In the genomic region with DNA sequence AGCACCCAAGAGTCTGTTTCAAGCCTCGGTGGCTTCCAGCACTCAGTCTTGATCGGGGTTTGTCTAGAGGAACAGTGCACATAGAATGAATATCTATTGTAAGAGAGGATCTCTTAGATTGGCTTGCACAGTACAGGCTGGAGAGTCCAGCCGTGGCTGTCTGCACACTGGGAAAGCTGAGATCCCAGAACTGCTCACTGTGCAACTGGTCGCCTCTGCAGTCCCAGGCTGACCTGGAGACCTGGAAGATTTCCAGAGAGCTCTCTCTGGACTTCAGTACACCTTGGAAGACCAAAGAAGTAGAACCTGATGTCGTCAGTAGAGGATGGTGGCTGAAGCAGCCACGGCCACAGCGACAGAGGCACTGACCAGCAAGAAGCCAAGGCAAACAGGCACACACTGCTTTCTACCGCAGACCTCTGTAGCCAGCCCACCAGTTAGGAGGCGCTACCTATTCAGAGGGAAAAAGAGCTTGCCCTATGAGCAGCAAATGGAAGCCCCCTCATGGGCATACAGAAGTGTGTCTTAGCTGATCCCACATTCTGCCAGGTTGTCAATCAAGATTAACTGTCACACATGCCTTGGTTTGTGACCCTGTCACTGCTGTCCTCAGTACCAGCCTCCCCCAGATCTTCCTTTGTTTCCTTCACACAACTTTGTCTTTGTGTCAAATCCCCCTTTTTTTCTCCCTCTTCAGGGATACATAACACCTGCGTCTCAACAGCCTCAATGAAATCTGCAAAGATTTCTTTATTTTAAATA, we compare ENCODE assay signal across 15 mouse cellular contexts. TPM values are rescaled to one million over a fixed set of nuclear protein-coding genes. Genes with fewer than 3 reads are reported as not detected.
DNase-seq lines count a peak whose midpoint lies in the region; ATAC-seq and TF ChIP-seq lines count a peak whose summit lies in the region.
"Had no signal": no experiment of that assay in that cellular context is flagged by ENCODE, and none has a peak within 500 bp of the region (broad histone marks: within the 10 kb centered on the region; RNA-seq: fewer than 3 reads in every experiment).

No protein-coding gene starts in this region.

- H3K27ac ChIP-seq in midbrain, embryonic 11.5 days (ENCODE audit: low read depth, low read length): no peak overlapping the region
- H3K27ac ChIP-seq in midbrain, postnatal 0 days (ENCODE audit: low read depth, low read length): no peak overlapping the region
- H3K27ac ChIP-seq: heart, adult 2 months; liver, embryonic 12.5 days; lung, embryonic 15.5 days; macrophage; neural tube, embryonic 13.5 days had no signal

- H3K4me1 ChIP-seq in midbrain, embryonic 11.5 days (ENCODE audit: control insufficient read depth, insufficient read depth, low read length): peaks cover 10% of the 10 kb centered on the region
- no peaks in the 10 kb centered on the region; the same call in 1 of the 2 replicates for H3K4me1 ChIP-seq in midbrain, postnatal 0 days (ENCODE audit: insufficient read depth, low read length)
- H3K4me1 ChIP-seq: lung, embryonic 15.5 days had no signal

- no peak overlapping the region for H3K4me3 ChIP-seq in midbrain, embryonic 11.5 days (ENCODE audit: low read depth, low read length)
- no peak overlapping the region for H3K4me3 ChIP-seq in midbrain, postnatal 0 days (ENCODE audit: low read depth, low read length)
- H3K4me3 ChIP-seq: heart, adult 2 months; liver, embryonic 12.5 days; lung, embryonic 15.5 days; neural tube, embryonic 13.5 days had no signal

- ATAC-seq in midbrain, embryonic 11.5 days (ENCODE audit: low FRiP score): peak; percentile 80
- ATAC-seq in midbrain, postnatal 0 days (ENCODE audit: low FRiP score): no peak
- ATAC-seq in cerebellum, adult (ENCODE audit: insufficient number of reproducible peaks, low FRiP score, low TSS enrichment): no peak
- ATAC-seq: liver, embryonic 12.5 days had no signal

- no peaks in the 10 kb centered on the region for H3K27me3 ChIP-seq in midbrain, embryonic 11.5 days (ENCODE audit: control insufficient read depth, insufficient read depth, low read length)
- H3K27me3 ChIP-seq in midbrain, postnatal 0 days (ENCODE audit: insufficient read depth, low read length): 0 out of 2 replicates have a peak, but pooled peaks cover 3% of the 10 kb centered on the region
- H3K27me3 ChIP-seq: liver, embryonic 12.5 days; lung, embryonic 15.5 days; neural tube, embryonic 13.5 days had no signal

- no peak for TF ChIP-seq CTCF in midbrain, postnatal 0 days (IDR thresholded peaks at IDR 0.05)

- WGBS in midbrain, embryonic 11.5 days: 61% methylated on average over 10 of the region's 10 CpGs
- 56% methylated on average over 10 of the region's 10 CpGs for WGBS in midbrain, postnatal 0 days

- no peaks in the 10 kb centered on the region for H3K36me3 ChIP-seq in midbrain, embryonic 11.5 days (ENCODE audit: control insufficient read depth, insufficient read depth, low read length)
- no peaks in the 10 kb centered on the region for H3K36me3 ChIP-seq in midbrain, postnatal 0 days (ENCODE audit: insufficient read depth, low read length)
- H3K36me3 ChIP-seq: lung, embryonic 15.5 days; neural tube, embryonic 13.5 days had no signal

- H3K9me3 ChIP-seq in midbrain, embryonic 11.5 days (ENCODE audit: control insufficient read depth, low read length): no peaks in the 10 kb centered on the region
- no peaks in the 10 kb centered on the region for H3K9me3 ChIP-seq in midbrain, postnatal 0 days (ENCODE audit: low read length)
- H3K9me3 ChIP-seq: liver, embryonic 12.5 days; lung, embryonic 15.5 days; neural tube, embryonic 13.5 days had no signal

- peak; percentile 5 for DNase-seq in cerebellum, adult 9-11 months
- DNase-seq in cerebellum, postnatal 10 days: no peak
- peak; percentile 91 for DNase-seq in midbrain, embryonic 11.5 days (ENCODE audit: low spot score, missing footprints)
- no peak for DNase-seq in midbrain, postnatal 0 days (ENCODE audit: low spot score)
- peak; percentile 60 to 76 for DNase-seq in kidney, postnatal 36 days
- no peak for DNase-seq in c-Kit-positive CD71-positive TER-119-positive erythroid progenitor cells, embryonic 14.5 days (ENCODE audit: low spot score)
- DNase-seq in ovary, postnatal 36 days (ENCODE audit: low spot score): no peak
- DNase-seq: embryo, embryonic 11 days; thymus, postnatal 4 days had no signal

- H3K4me2 ChIP-seq in midbrain, embryonic 11.5 days: peak overlapping the region; percentile 22; the same call in 1 of the 2 replicates
- H3K4me2 ChIP-seq in midbrain, postnatal 0 days (ENCODE audit: low read depth, low read length, poor library complexity, severe bottlenecking): no peak overlapping the region
- H3K4me2 ChIP-seq: liver, embryonic 12.5 days had no signal

- H3K9ac ChIP-seq in midbrain, embryonic 11.5 days (ENCODE audit: low read length): no peak overlapping the region
- no peak overlapping the region for H3K9ac ChIP-seq in midbrain, postnatal 0 days (replicated peaks; ENCODE audit: low read length, poor library complexity, severe bottlenecking)
- H3K9ac ChIP-seq: liver, embryonic 12.5 days; lung, embryonic 15.5 days had no signal

RNA-seq across cellular contexts. Expression of gene Nmnat3, which starts 41.4 kb away (rescaled TPM):
- 2.3 and 3.2 TPM in 2 replicates for polyA plus RNA-seq in midbrain, embryonic 11.5 days (2014; fragmentation: Nextera tagmentation; extraction: Ambion mirVana)
- 0.88 and 1.6 TPM in 2 replicates for total RNA-seq in midbrain, postnatal 0 days (2014; rRNA removed)
- 1.0 and 1.5 TPM in 2 replicates for polyA plus RNA-seq in midbrain, postnatal 0 days (2015; fragmentation: Nextera tagmentation; extraction: Ambion mirVana)

Comparison
In these comparisons a context has a peak if more than half of its experiments do, and no peak if none do; other contexts are left out.
1. DNase-seq: peak in cerebellum, adult 9-11 months (single experiment), midbrain, embryonic 11.5 days (single experiment) and kidney, postnatal 36 days (2 of 2); none in cerebellum, postnatal 10 days (0 of 2), midbrain, postnatal 0 days (single experiment), c-Kit-positive CD71-positive TER-119-positive erythroid progenitor cells, embryonic 14.5 days (single experiment) and ovary, postnatal 36 days (single experiment).